Mouse (Mus musculus) embryonic facial prominence, embryonic 13.5 days (tissue): ENCODE results near the gene Sec11a. TPM values are rescaled to one million over a fixed set of nuclear protein-coding genes. Genes with fewer than 3 reads are reported as not detected.
A peak's percentile ranks its signal among the peaks of the same experiment; 100 is the strongest.

Source experiments
- ATAC-seq: fragments of 200-750 bp; cut with Nextera tagmentation; 2 replicates; pipeline ENCODE4 v1.8.0; 2017; ENCODE audit warnings: low read depth; ENCODE audit not compliant: insufficient number of reproducible peaks, insufficient read depth, low FRiP score, low TSS enrichment
- H3K27ac ChIP-seq: fragments of 300-500 bp; sonication (generic); 2 replicates; pipeline ENCODE4 v1.5.1; 2015; ENCODE audit warnings: moderate library complexity, mild to moderate bottlenecking, inconsistent platforms
- H3K27me3 ChIP-seq: fragments of 300-500 bp; sonication (generic); 2 replicates; pipeline ENCODE4 v1.6.1; 2015; ENCODE audit warnings: mild to moderate bottlenecking, inconsistent platforms
- H3K36me3 ChIP-seq: fragments of 300-500 bp; sonication (generic); 2 replicates; pipeline ENCODE4 v1.6.1; 2015; ENCODE audit warnings: mild to moderate bottlenecking, inconsistent platforms
- H3K4me1 ChIP-seq: fragments of 300-500 bp; sonication (generic); 2 replicates; pipeline ENCODE4 v1.6.1; 2015; ENCODE audit warnings: inconsistent platforms
- H3K4me2 ChIP-seq: fragments of 300-500 bp; sonication (generic); 2 replicates; pipeline ENCODE4 v1.6.1; 2015; ENCODE audit warnings: moderate library complexity, mild to moderate bottlenecking, inconsistent platforms
- H3K4me3 ChIP-seq: fragments of 300-500 bp; sonication (generic); 2 replicates; pipeline ENCODE4 v1.5.1; 2015; ENCODE audit warnings: mild to moderate bottlenecking, inconsistent platforms
- H3K9ac ChIP-seq: fragments of 300-500 bp; sonication (generic); 2 replicates; pipeline ENCODE4 v1.6.1; 2015; ENCODE audit warnings: mild to moderate bottlenecking, inconsistent platforms
- H3K9me3 ChIP-seq: fragments of 300-500 bp; sonication (generic); 2 replicates; pipeline ENCODE4 v1.6.1; 2016; ENCODE audit warnings: inconsistent platforms
- WGBS: fragments of 180-500 bp; shearing (Covaris S2); methylation state at CpG from one replicate; pipeline ENCODE4 v1.1.7; 2015; ENCODE audit warnings: mixed read lengths; 5-methylcytosine and 5-hydroxymethylcytosine counted together
- polyA plus RNA-seq: library from polyadenylated mRNA; unstranded; fragments of >200 nt; fragmentation: Nextera tagmentation; extraction: Ambion mirVana; gene quantifications from 2 replicates; pipeline ENCODE4 v1.2.1, GENCODE M21; 2015

The Sec11a gene
- 212 and 227 TPM in 2 replicates for polyA plus RNA-seq

- Histone ChIP-seq H3K27ac (peak within 1 kb of the TSS; percentile 96), H3K9me3 (no peaks in the 10 kb centered on the region), H3K36me3 (peaks cover 10% of the 10 kb centered on the region), H3K4me1 (peaks cover 21% of the 10 kb centered on the region), H3K9ac (peak within 1 kb of the TSS; percentile 90), H3K27me3 (no peaks in the 10 kb centered on the region), H3K4me2 (peak within 1 kb of the TSS; percentile 90), H3K4me3 (peak within 1 kb of the TSS; percentile 94)
- ATAC-seq = peak; percentile 96
- WGBS = 2% methylated on average over 44 of the region's 44 CpGs
These were observed at the start of gene Sec11a for GRCm38 (mm10) chr7:80947445-80948350. Gene Sec11a, minus strand, starts transcription at chr7:80947780.

- WGBS = 71% methylated on average over 3 of the region's 3 CpGs
- H3K27me3 ChIP-seq = no peaks in the 10 kb centered on the region
- H3K4me1 ChIP-seq = peaks cover 32% of the 10 kb centered on the region
- no peak overlapping the region for H3K27ac ChIP-seq
- no peak overlapping the region for H3K9ac ChIP-seq
- H3K4me3 ChIP-seq = peak overlapping the region; percentile 92; the same call in 1 of the 2 replicates
- no peaks in the 10 kb centered on the region; the same call in 1 of the 2 replicates for H3K36me3 ChIP-seq
- ATAC-seq = no peak
- H3K4me2 ChIP-seq = peak overlapping the region; percentile 80
- H3K9me3 ChIP-seq = no peaks in the 10 kb centered on the region
These were observed 47.9 kb upstream of the Sec11a start for GRCm38 (mm10) chr7:80995266-80996146.

GRCm38 (mm10) chr7:80994663-80995005 is 47.1 kb upstream of the Sec11a start:
- no peaks in the 10 kb centered on the region for H3K9me3 ChIP-seq

GRCm38 (mm10) chr7:80993834-80994662 is 46.5 kb upstream of the Sec11a start:
- Histone ChIP-seq H3K4me2 (peak overlapping the region; percentile 80), H3K4me1 (peaks cover 32% of the 10 kb centered on the region), H3K9ac (peak overlapping the region; percentile 95), H3K4me3 (peak overlapping the region; percentile 92), H3K27me3 (no peaks in the 10 kb centered on the region), H3K9me3 (no peaks in the 10 kb centered on the region), H3K36me3 (no peaks in the 10 kb centered on the region; the same call in 1 of the 2 replicates), H3K27ac (peak overlapping the region; percentile 94)
- peak; percentile 85 for ATAC-seq
- under 1% methylated on average over 38 of the region's 58 CpGs for WGBS

More at GRCm38 (mm10) chr7:80994663-80995005, 47.1 kb upstream of the Sec11a start:
- peaks cover 32% of the 10 kb centered on the region for H3K4me1 ChIP-seq
- H3K9ac ChIP-seq = peak overlapping the region; percentile 95
- 41% methylated on average over 6 of the region's 6 CpGs for WGBS
- H3K27ac ChIP-seq = no peak overlapping the region
- no peak for ATAC-seq
- H3K4me3 ChIP-seq = peak overlapping the region; percentile 92
- H3K4me2 ChIP-seq = peak overlapping the region; percentile 80
- H3K27me3 ChIP-seq = no peaks in the 10 kb centered on the region
- H3K36me3 ChIP-seq = no peaks in the 10 kb centered on the region; the same call in 1 of the 2 replicates

GRCm38 (mm10) chr7:80992980-80993833 is 45.6 kb upstream of the Sec11a start, which contains the start of gene Zfp592:
Gene Zfp592, plus strand, starts transcription at chr7:80993681.
- ATAC-seq = peak; percentile 90
- WGBS = under 1% methylated on average over 61 of the region's 102 CpGs
- peaks cover 32% of the 10 kb centered on the region for H3K4me1 ChIP-seq

GRCm38 (mm10) chr7:80992631-80992979 is 45.0 kb upstream of the Sec11a start:
- Histone ChIP-seq H3K9ac (peak overlapping the region; percentile 95), H3K4me2 (peak overlapping the region; percentile 80), H3K9me3 (no peaks in the 10 kb centered on the region), H3K36me3 (no peaks in the 10 kb centered on the region), H3K4me3 (peak overlapping the region; percentile 92), H3K27ac (peak overlapping the region; percentile 94), H3K27me3 (no peaks in the 10 kb centered on the region), H3K4me1 (peaks cover 32% of the 10 kb centered on the region)
- ATAC-seq = 0 out of 2 replicates have a peak, but pooled peaks have one; percentile 2
- 1% methylated on average over 12 of the region's 12 CpGs for WGBS

More at GRCm38 (mm10) chr7:80992980-80993833, 45.6 kb upstream of the Sec11a start, which contains the start of gene Zfp592:
- Histone ChIP-seq H3K4me2 (peak within 1 kb of the TSS; percentile 80), H3K9me3 (no peaks in the 10 kb centered on the region), H3K27ac (peak within 1 kb of the TSS; percentile 94), H3K4me3 (peak within 1 kb of the TSS; percentile 92), H3K27me3 (no peaks in the 10 kb centered on the region), H3K36me3 (no peaks in the 10 kb centered on the region), H3K9ac (peak within 1 kb of the TSS; percentile 95)

GRCm38 (mm10) chr7:80992063-80992462 is 44.5 kb upstream of the Sec11a start:
- peak overlapping the region; percentile 95 for H3K9ac ChIP-seq
- H3K9me3 ChIP-seq = no peaks in the 10 kb centered on the region
- peak overlapping the region; percentile 92 for H3K4me3 ChIP-seq
- H3K4me2 ChIP-seq = peak overlapping the region; percentile 80
- ATAC-seq = no peak
- H3K4me1 ChIP-seq = peaks cover 32% of the 10 kb centered on the region
- H3K27me3 ChIP-seq = no peaks in the 10 kb centered on the region
- no peaks in the 10 kb centered on the region for H3K36me3 ChIP-seq
- H3K27ac ChIP-seq = peak overlapping the region; percentile 94; the same call in 1 of the 2 replicates
- WGBS = 70% methylated on average over 6 of the region's 6 CpGs

GRCm38 (mm10) chr7:80991589-80991988 is 44.0 kb upstream of the Sec11a start:
- H3K4me2 ChIP-seq = peak overlapping the region; percentile 80
- 92% methylated on average over 5 of the region's 5 CpGs for WGBS
- no peaks in the 10 kb centered on the region for H3K9me3 ChIP-seq
- ATAC-seq = no peak
- H3K36me3 ChIP-seq = no peaks in the 10 kb centered on the region
- H3K4me1 ChIP-seq = peaks cover 32% of the 10 kb centered on the region
- H3K27ac ChIP-seq = no peak overlapping the region
- peak overlapping the region; percentile 95; the same call in 1 of the 2 replicates for H3K9ac ChIP-seq
- H3K27me3 ChIP-seq = no peaks in the 10 kb centered on the region
- peak overlapping the region; percentile 92; the same call in 1 of the 2 replicates for H3K4me3 ChIP-seq

GRCm38 (mm10) chr7:80990276-80990675 is 42.7 kb upstream of the Sec11a start:
- no peak overlapping the region for H3K9ac ChIP-seq
- no peak overlapping the region for H3K27ac ChIP-seq
- 88% methylated on average over 6 of the region's 6 CpGs for WGBS
- no peak overlapping the region for H3K4me2 ChIP-seq
- no peak overlapping the region for H3K4me3 ChIP-seq
- peaks cover 23% of the 10 kb centered on the region for H3K4me1 ChIP-seq
- no peaks in the 10 kb centered on the region for H3K27me3 ChIP-seq
- no peaks in the 10 kb centered on the region for H3K36me3 ChIP-seq
- no peak for ATAC-seq
- H3K9me3 ChIP-seq = no peaks in the 10 kb centered on the region
